Mouse (Mus musculus) brain, embryonic 14.5 days (tissue): ENCODE measurements at regions not wholly inside any gene's neighbourhood (a gene's known extent, or its start where the extent isn't known, plus 50 kb on each side); places are given as distances from the start of the nearest gene placed in this dataset.

Experiments used
- DNase-seq: peaks from one replicate; pipeline ENCODE4 v3.0.0-alpha.2; 2011; ENCODE audit warnings: low read depth
- CTCF ChIP-seq: fragments of 200-500 bp; IDR thresholded peaks from 2 replicates; pipeline ENCODE4 v1.5.1; 2012; ENCODE audit warnings: inconsistent platforms, mild to moderate bottlenecking, moderate library complexity, borderline replicate concordance; ENCODE audit not compliant: insufficient read depth, insufficient read length; ENCODE audit errors: extremely low read depth
- POLR2A ChIP-seq: fragments of 200-500 bp; IDR thresholded peaks from 2 replicates; pipeline ENCODE4 v1.6.1; 2012; ENCODE audit warnings: mild to moderate bottlenecking, inconsistent platforms, borderline replicate concordance; ENCODE audit not compliant: poor library complexity, insufficient read depth, insufficient read length, severe bottlenecking; ENCODE audit errors: extremely low read depth

- no peak for TF ChIP-seq POLR2A
- TF ChIP-seq CTCF, result no peak
- peak; percentile 19 for DNase-seq
Measured at GRCm38 (mm10) chr19:28167451-28168165, 156.6 kb upstream of the Rfx3 start.

DNA sequence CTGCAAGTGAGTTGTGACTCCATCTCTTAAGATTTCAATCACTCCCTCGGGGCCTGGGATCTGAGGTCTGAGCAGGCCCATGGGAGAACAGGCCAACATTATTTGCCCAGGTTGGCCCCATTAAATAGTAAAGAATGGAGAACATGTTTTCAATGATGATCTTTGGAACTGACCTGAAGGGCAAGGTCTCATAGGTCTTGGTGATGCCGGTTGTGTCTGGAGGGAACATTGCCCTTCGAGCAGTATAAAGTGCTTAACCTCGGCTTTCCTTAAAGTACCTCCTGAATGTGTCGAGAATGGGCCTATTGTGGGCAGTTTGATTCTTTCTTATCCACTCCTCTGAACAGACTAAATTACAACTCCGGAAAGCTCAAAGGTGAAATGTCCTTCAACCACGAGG, 155.7 kb upstream of the Rfx3 start:
- TF ChIP-seq POLR2A (no peak), CTCF (no peak)

DNA sequence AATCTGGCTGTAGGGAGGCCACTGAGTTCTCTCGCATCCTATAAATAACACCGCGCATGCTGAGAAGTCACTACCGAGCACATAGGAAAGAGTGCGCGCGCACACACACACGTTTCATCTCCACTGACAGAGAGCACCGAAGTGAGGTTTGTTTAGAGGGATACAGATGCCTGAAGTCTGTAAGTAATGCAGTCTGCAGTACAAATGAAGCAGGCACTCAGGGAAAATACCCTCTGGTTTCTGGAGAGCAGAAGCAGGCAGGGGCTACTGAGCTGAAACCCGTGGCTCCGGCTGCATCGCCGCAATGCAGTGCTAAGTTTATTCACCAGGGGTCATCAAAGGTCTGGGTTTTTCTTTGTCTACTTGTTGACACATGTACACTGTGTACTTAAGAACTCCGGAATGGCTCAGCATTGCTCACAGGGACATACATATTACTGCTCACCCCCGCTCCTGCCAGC, 155.0 kb upstream of the Rfx3 start:
- no peak for TF ChIP-seq POLR2A
- TF ChIP-seq CTCF, result peak; percentile 71
- peak; percentile 90 for DNase-seq

More for the DNA sequence above, 155.7 kb upstream of the Rfx3 start:
- no peak for DNase-seq

- TF ChIP-seq CTCF, result no peak
- no peak for TF ChIP-seq POLR2A
- DNase-seq, result no peak
Measured at GRCm38 (mm10) chr19:28163195-28163594, 152.2 kb upstream of the Rfx3 start.

DNA sequence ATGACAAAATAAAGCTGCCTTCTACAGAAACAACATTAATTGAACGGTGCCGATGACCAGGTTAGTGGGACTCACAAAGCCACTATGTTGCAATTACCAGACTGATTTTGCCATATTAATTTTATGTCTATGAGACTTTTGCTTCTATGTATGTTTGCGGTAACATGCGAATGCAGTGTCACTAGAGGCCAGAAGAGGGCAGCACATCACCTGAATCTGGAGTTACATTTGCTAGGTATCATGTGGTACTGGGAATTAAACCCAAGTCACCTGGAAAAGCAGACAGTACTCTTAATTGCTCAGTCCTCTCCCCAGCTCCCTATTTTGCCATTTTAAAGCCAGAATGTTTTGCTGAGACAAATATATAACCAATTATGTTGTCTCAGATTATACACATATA, 149.6 kb upstream of the Rfx3 start:
- DNase-seq, result no peak
- no peak for TF ChIP-seq POLR2A
- peak; percentile 44; the same call in 1 of the 2 replicates for TF ChIP-seq CTCF

- TF ChIP-seq POLR2A (no peak), CTCF (no peak)
Measured at GRCm38 (mm10) chr19:28157196-28157595, 146.2 kb upstream of the Rfx3 start.

GRCm38 (mm10) chr19:28137581-28137980, 126.6 kb upstream of the Rfx3 start:
- TF ChIP-seq CTCF (no peak), POLR2A (no peak)
- no peak for DNase-seq

More at GRCm38 (mm10) chr19:28157196-28157595, 146.2 kb upstream of the Rfx3 start:
- peak; percentile 57 for DNase-seq

DNA sequence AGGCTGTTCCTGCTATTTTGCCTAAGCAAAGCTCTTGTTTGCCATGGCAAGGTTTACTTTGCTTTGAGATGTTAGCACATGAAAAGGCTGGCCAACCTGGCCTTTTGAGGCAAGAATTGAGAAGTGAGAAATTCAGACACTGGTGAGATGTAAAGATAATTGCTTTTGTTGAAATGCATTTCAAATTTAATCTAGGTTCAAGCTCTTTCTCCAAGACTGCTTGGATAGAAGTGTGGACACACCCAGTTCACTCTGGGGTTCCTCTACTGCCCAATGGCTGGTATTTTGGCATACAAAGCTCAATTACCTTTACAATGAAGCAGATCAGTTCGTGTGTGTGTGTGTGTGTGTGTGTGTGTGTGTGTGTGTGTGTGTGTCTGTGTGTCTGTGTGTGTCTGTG, 123.8 kb upstream of the Rfx3 start:
- DNase-seq, result no peak
- TF ChIP-seq CTCF, result no peak
- TF ChIP-seq POLR2A, result no peak

DNA sequence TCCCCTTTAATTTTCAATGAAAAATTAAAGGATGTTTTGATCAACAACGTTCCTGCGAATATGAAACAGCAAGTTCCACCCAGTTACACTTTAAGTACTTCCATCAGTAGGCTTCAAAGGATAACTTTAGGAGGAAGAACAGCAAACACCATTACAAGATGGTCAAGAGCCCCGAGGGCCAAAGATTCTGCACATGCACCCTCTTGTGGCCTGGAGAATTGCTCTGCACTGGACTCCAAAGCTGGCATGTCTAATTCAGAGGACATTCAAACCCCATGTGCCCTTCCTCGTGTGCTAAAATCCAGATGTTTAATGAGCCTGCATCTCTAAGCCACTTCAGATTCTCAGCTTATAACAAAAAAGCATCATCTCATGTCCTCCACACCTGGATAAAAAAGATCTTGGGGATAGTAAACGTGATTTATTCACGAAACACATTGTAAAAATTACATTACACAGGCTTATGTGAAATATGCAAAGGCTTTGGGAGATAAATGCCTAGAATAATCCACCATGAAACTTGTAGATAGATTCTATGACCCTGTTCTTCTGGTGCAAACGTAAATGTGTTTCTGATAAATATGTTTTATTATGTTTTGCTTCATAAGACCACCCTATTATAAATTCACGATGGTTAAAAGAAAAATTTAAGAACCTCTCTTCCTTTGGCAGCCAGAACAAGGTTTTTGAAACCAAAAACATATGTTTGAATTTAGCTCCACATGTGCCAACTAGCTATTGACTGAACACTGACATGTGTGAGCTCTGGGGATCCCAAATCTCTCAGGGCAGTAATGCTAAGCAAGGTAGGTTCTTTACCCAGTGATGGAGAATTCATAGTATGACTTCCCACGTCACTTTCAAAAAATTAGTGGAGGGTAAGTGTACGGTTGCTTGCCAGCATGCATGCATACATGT, 100.6 kb upstream of the Rfx3 start:
- no peak for DNase-seq
- TF ChIP-seq CTCF (no peak; the same call in 1 of the 2 replicates), POLR2A (no peak)

- peak; percentile 52 for DNase-seq
- TF ChIP-seq CTCF (peak; percentile 11; the same call in 1 of the 2 replicates), POLR2A (no peak)
Measured at GRCm38 (mm10) chr19:28095620-28096019, 84.7 kb upstream of the Rfx3 start.

GRCm38 (mm10) chr19:28092252-28092651, 81.3 kb upstream of the Rfx3 start:
- no peak for DNase-seq
- TF ChIP-seq CTCF (no peak), POLR2A (no peak)

- TF ChIP-seq POLR2A (no peak), CTCF (no peak)
- peak; percentile 93 for DNase-seq
Measured at GRCm38 (mm10) chr19:28087607-28088546, 76.9 kb upstream of the Rfx3 start.
